Comparison of ENCODE assay signal across 8 mouse cellular contexts in genomic region chr10:97312509-97312908, GRCm38 (mm10).
DNase-seq lines count a peak whose midpoint lies in the region; ATAC-seq and TF ChIP-seq lines count a peak whose summit lies in the region.

No protein-coding gene starts in this region.

- TF ChIP-seq POLR2A in olfactory bulb, adult 2 months (IDR thresholded peaks at IDR 0.05; ENCODE audit: insufficient read depth, low read depth, low read length) = no peak

- H3K9me3 ChIP-seq in heart, embryonic 11.5 days (replicated peaks; ENCODE audit: control insufficient read depth, low read length) = no peaks in the 10 kb centered on the region
- no peaks in the 10 kb centered on the region for H3K9me3 ChIP-seq in forebrain, embryonic 15.5 days
- H3K9me3 ChIP-seq in liver, embryonic 12.5 days (replicated peaks) = no peaks in the 10 kb centered on the region

- H3K4me3 ChIP-seq in heart, embryonic 11.5 days (ENCODE audit: low read depth, low read length) = peak overlapping the region; percentile 50
- peak overlapping the region; percentile 45 for H3K4me3 ChIP-seq in forebrain, embryonic 15.5 days
- H3K4me3 ChIP-seq in liver, embryonic 12.5 days = peak overlapping the region; percentile 55; the same call in 1 of the 2 replicates
- no peak overlapping the region for H3K4me3 ChIP-seq in olfactory bulb, adult 2 months (ENCODE audit: insufficient read depth, low read depth, low read length)

- no peaks in the 10 kb centered on the region for H3K4me1 ChIP-seq in heart, embryonic 11.5 days (ENCODE audit: control insufficient read depth, insufficient read depth, low read length)
- peaks cover 19% of the 10 kb centered on the region; the same call in 1 of the 2 replicates for H3K4me1 ChIP-seq in forebrain, embryonic 15.5 days
- H3K4me1 ChIP-seq in liver, embryonic 12.5 days = peaks cover 7% of the 10 kb centered on the region; the same call in 1 of the 2 replicates
- H3K4me1 ChIP-seq in olfactory bulb, adult 2 months (ENCODE audit: control insufficient read depth, insufficient read depth, low read length) = no peaks in the 10 kb centered on the region

- H3K36me3 ChIP-seq in heart, embryonic 11.5 days (ENCODE audit: control insufficient read depth, insufficient read depth, low read length) = no peaks in the 10 kb centered on the region
- no peaks in the 10 kb centered on the region for H3K36me3 ChIP-seq in forebrain, embryonic 15.5 days
- H3K36me3 ChIP-seq in liver, embryonic 12.5 days = no peaks in the 10 kb centered on the region

- intact Hi-C loops in heart, postnatal 36 days (cut with DNase I) = loop anchor here (2.0 to 5.0 kb wide), 4 partner anchors 375 to 1180 kb away; no protein-coding TSS in a partner anchor

- H3K27me3 ChIP-seq in heart, embryonic 11.5 days (ENCODE audit: control insufficient read depth, insufficient read depth, low read length) = no peaks in the 10 kb centered on the region
- no peaks in the 10 kb centered on the region for H3K27me3 ChIP-seq in forebrain, embryonic 15.5 days
- no peaks in the 10 kb centered on the region for H3K27me3 ChIP-seq in liver, embryonic 12.5 days (replicated peaks)

- no peak for ATAC-seq in heart, embryonic 11.5 days (replicated peaks; ENCODE audit: insufficient number of reproducible peaks, low FRiP score, low TSS enrichment)
- ATAC-seq in forebrain, embryonic 15.5 days (replicated peaks) = peak; percentile 15
- no peak for ATAC-seq in liver, embryonic 12.5 days

- H3K4me2 ChIP-seq in heart, embryonic 11.5 days = peak overlapping the region; percentile 66
- peak overlapping the region; percentile 69 for H3K4me2 ChIP-seq in forebrain, embryonic 15.5 days (replicated peaks)
- H3K4me2 ChIP-seq in liver, embryonic 12.5 days = peak overlapping the region; percentile 77

- no peak for DNase-seq in heart, postnatal 36 days
- DNase-seq in B cell, adult 2 months = peak; percentile 58 to 63
- no peak for DNase-seq in gastrocnemius, adult 18-20 months (ENCODE audit: low spot score)
- DNase-seq in frontal cortex, postnatal 36 days (ENCODE audit: low spot score in 2 of 2) = no peak

- 45% methylated on average over 12 of the region's 12 CpGs for WGBS in heart, embryonic 11.5 days (ENCODE audit: insufficient replicate concordance)
- 9% methylated on average over 12 of the region's 12 CpGs for WGBS in forebrain, embryonic 15.5 days
- WGBS in liver, embryonic 12.5 days (ENCODE audit: insufficient replicate concordance) = 25% methylated on average over 12 of the region's 12 CpGs
- WGBS in olfactory bulb, adult 2 months = 5% methylated on average over 12 of the region's 12 CpGs

- 0 out of 2 replicates have a peak overlapping the region, but pooled peaks have one; percentile 1 for H3K9ac ChIP-seq in heart, embryonic 11.5 days (ENCODE audit: low read depth, low read length)
- H3K9ac ChIP-seq in forebrain, embryonic 15.5 days (replicated peaks) = peak overlapping the region; percentile 46
- no peak overlapping the region for H3K9ac ChIP-seq in liver, embryonic 12.5 days

- H3K27ac ChIP-seq in heart, embryonic 11.5 days (ENCODE audit: low read depth, low read length) = no peak overlapping the region
- H3K27ac ChIP-seq in forebrain, embryonic 15.5 days (replicated peaks) = peak overlapping the region; percentile 98
- H3K27ac ChIP-seq in liver, embryonic 12.5 days = no peak overlapping the region
- H3K27ac ChIP-seq in olfactory bulb, adult 2 months (ENCODE audit: insufficient read depth, low read depth, low read length) = peak overlapping the region; percentile 64

- TF ChIP-seq CTCF in olfactory bulb, adult 2 months (IDR thresholded peaks at IDR 0.05; ENCODE audit: insufficient read depth, low read depth, low read length) = no peak

Comparison
In these comparisons a context has a peak if more than half of its experiments do, and no peak if none do; other contexts are left out.
1. H3K27ac ChIP-seq: peak in forebrain, embryonic 15.5 days (single experiment) and olfactory bulb, adult 2 months (single experiment); none in heart, embryonic 11.5 days (single experiment) and liver, embryonic 12.5 days (single experiment).
2. DNase-seq: peak in B cell, adult 2 months (2 of 2); none in heart, postnatal 36 days (0 of 2), gastrocnemius, adult 18-20 months (single experiment) and frontal cortex, postnatal 36 days (0 of 2).
3. Peak in every context shown above with its lines, with median percentiles within 50 percentile points of each other: H3K4me2 ChIP-seq.